Mouse (Mus musculus): ENCODE data around the gene Brsk1. TPM values are rescaled to one million over a fixed set of nuclear protein-coding genes. Genes with fewer than 3 reads are reported as not detected.

Gene Brsk1
- polyA plus RNA-seq, 1 experiment from 2014 or later = 6.2 TPM

DNA sequence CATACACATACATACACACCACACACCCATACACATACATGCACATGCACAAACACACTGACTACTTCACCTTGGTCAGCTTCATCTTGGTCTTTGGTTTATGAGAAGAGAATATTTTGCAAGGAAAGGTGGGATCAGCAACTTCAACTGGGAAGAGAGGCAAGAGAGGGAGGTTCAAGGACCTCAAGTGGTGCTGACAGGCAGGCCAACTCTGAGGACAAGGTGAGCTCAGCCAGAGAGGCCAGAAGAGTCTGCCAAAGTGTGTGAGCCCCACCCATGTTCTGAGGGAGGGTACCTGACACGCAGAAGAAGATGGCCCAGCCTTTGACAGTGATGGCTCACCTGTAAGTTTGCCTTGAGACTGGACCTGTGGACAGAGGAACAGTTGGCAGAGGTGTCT is 69.3 kb downstream of the Brsk1 start:
- H3K27ac ChIP-seq (replicated peaks) = no peak overlapping the region
- no peak overlapping the region for H3K4me3 ChIP-seq
- H3K9me3 ChIP-seq = no peaks in the 10 kb centered on the region
- H3K9ac ChIP-seq = no peak overlapping the region
- ATAC-seq (ENCODE audit: low read depth) = no peak
- no peaks in the 10 kb centered on the region for H3K27me3 ChIP-seq
- WGBS = 60% methylated on average over 1 of the region's 1 CpGs
- no peaks in the 10 kb centered on the region for H3K36me3 ChIP-seq
- no peak overlapping the region for H3K4me2 ChIP-seq
- peaks cover under 1% of the 10 kb centered on the region; the same call in 1 of the 2 replicates for H3K4me1 ChIP-seq (replicated peaks)

DNA sequence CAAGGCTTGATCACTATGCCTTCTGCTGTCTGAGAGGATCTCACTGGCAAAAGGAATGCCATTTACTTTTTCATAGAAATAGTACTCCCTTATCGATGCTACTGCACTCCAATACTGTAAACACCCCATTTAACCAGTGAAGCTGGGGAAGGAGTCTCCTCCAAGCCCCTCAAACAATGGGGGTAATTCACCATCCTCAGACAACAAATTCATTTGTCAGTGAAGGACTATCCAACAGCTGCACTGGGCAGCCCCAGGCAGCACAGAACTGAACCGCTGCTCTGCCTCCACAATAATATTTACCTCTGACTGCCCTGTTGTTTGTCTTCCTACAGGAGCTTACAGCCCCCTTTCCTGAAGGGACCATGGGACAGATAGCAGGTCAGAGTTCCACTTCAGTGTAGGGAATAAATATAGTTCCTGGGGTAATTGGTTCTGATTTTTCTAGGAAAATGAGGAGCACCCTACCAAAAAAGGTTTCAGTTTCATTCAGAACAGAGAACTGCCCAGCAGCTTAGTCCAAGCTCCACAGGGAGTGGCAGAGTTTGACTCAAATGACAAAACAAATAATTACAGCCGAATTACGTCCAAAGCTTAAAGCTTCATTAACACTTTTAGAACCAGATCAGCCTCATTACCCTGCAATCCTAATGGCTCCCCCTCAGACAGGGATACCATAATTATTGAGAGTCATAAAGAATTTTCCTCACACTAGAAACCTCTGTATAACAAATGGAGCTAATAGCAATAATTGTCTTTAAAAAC is 74.7 kb downstream of the Brsk1 start:
- H3K27me3 ChIP-seq = no peaks in the 10 kb centered on the region
- H3K9ac ChIP-seq = no peak overlapping the region
- no peak overlapping the region for H3K4me2 ChIP-seq
- H3K36me3 ChIP-seq = no peaks in the 10 kb centered on the region
- no peak overlapping the region for H3K4me3 ChIP-seq
- H3K9me3 ChIP-seq = no peaks in the 10 kb centered on the region
- no peak for ATAC-seq (ENCODE audit: low read depth)
- peaks cover 13% of the 10 kb centered on the region for H3K4me1 ChIP-seq (replicated peaks)
- no peak overlapping the region for H3K27ac ChIP-seq (replicated peaks)
- 10% methylated on average over 4 of the region's 4 CpGs for WGBS

Other genes with a start within 250 kb of the Brsk1 start
- 35.9 and 38.6 TPM in 2 replicates for gene Rdh13, start 245.0 kb upstream of the Brsk1 start, polyA plus RNA-seq (2015; fragmentation: Nextera tagmentation; extraction: Ambion mirVana)
- gene Eps8l1, start 229.9 kb upstream of the Brsk1 start, polyA plus RNA-seq (2015; fragmentation: Nextera tagmentation; extraction: Ambion mirVana) = 12.1 and 12.9 TPM in 2 replicates
- 46.0 and 48.4 TPM in 2 replicates for gene Ppp1r12c, start 188.9 kb upstream of the Brsk1 start, polyA plus RNA-seq (2015; fragmentation: Nextera tagmentation; extraction: Ambion mirVana)
- gene Tnnt1, start 174.2 kb upstream of the Brsk1 start, polyA plus RNA-seq (2015; fragmentation: Nextera tagmentation; extraction: Ambion mirVana) = 12.7 and 42.9 TPM in 2 replicates
- 1.8 and 3.6 TPM in 2 replicates for gene Tnni3, start 166.4 kb upstream of the Brsk1 start, polyA plus RNA-seq (2015; fragmentation: Nextera tagmentation; extraction: Ambion mirVana)
- 1.1 and 1.2 TPM in 2 replicates for gene Dnaaf3, start 158.2 kb upstream of the Brsk1 start, polyA plus RNA-seq (2015; fragmentation: Nextera tagmentation; extraction: Ambion mirVana)
- gene Syt5, start 143.1 kb upstream of the Brsk1 start, polyA plus RNA-seq (2015; fragmentation: Nextera tagmentation; extraction: Ambion mirVana) = 53.6 and 60.5 TPM in 2 replicates
- 0.26 and 0.31 TPM in 2 replicates for gene Ptprh, start 86.6 kb upstream of the Brsk1 start, polyA plus RNA-seq (2015; fragmentation: Nextera tagmentation; extraction: Ambion mirVana)
- gene Tmem86b, start 59.2 kb upstream of the Brsk1 start, polyA plus RNA-seq (2015; fragmentation: Nextera tagmentation; extraction: Ambion mirVana) = 2.4 and 3.5 TPM in 2 replicates
- 10.3 TPM in 2 replicates for gene Ppp6r1, start 31.6 kb upstream of the Brsk1 start, polyA plus RNA-seq (2015; fragmentation: Nextera tagmentation; extraction: Ambion mirVana)
- 121 and 136 TPM in 2 replicates for gene Hspbp1, start 5.5 kb upstream of the Brsk1 start, polyA plus RNA-seq (2015; fragmentation: Nextera tagmentation; extraction: Ambion mirVana)
- 0.32 TPM in 1 of 2 replicates, not detected in the other for gene Tmem150b, start 34.6 kb downstream of the Brsk1 start, polyA plus RNA-seq (2015; fragmentation: Nextera tagmentation; extraction: Ambion mirVana)
- 84.0 and 84.7 TPM in 2 replicates for gene Kmt5c, start 49.5 kb downstream of the Brsk1 start, polyA plus RNA-seq (2015; fragmentation: Nextera tagmentation; extraction: Ambion mirVana)
- 18.9 and 19.0 TPM in 2 replicates for gene Cox6b2, start 62.5 kb downstream of the Brsk1 start, polyA plus RNA-seq (2015; fragmentation: Nextera tagmentation; extraction: Ambion mirVana)
- not detected in 2 replicates for gene Fam71e2, start 80.7 kb downstream of the Brsk1 start, polyA plus RNA-seq (2015; fragmentation: Nextera tagmentation; extraction: Ambion mirVana)
- 0.46 and 0.91 TPM in 2 replicates for gene Il11, start 92.3 kb downstream of the Brsk1 start, polyA plus RNA-seq (2015; fragmentation: Nextera tagmentation; extraction: Ambion mirVana)
- gene Tmem190, start 92.3 kb downstream of the Brsk1 start, polyA plus RNA-seq (2015; fragmentation: Nextera tagmentation; extraction: Ambion mirVana) = not detected in 2 replicates
- gene Tmem238, start 99.1 kb downstream of the Brsk1 start, polyA plus RNA-seq (2015; fragmentation: Nextera tagmentation; extraction: Ambion mirVana) = 2.9 and 3.8 TPM in 2 replicates
- gene Rpl28, start 102.3 kb downstream of the Brsk1 start, polyA plus RNA-seq (2015; fragmentation: Nextera tagmentation; extraction: Ambion mirVana) = 194 and 230 TPM in 2 replicates
- gene Ube2s, start 122.0 kb downstream of the Brsk1 start, polyA plus RNA-seq (2015; fragmentation: Nextera tagmentation; extraction: Ambion mirVana) = 266 and 276 TPM in 2 replicates
- 8.7 and 9.7 TPM in 2 replicates for gene Shisa7, start 154.1 kb downstream of the Brsk1 start, polyA plus RNA-seq (2015; fragmentation: Nextera tagmentation; extraction: Ambion mirVana)
- 4.5 and 4.8 TPM in 2 replicates for gene Isoc2b, start 179.7 kb downstream of the Brsk1 start, polyA plus RNA-seq (2015; fragmentation: Nextera tagmentation; extraction: Ambion mirVana)
- 0.51 and 0.91 TPM in 2 replicates for gene Isoc2a, start 186.5 kb downstream of the Brsk1 start, polyA plus RNA-seq (2015; fragmentation: Nextera tagmentation; extraction: Ambion mirVana)
- 0.35 and 0.47 TPM in 2 replicates for gene Gm36210, start 215.9 kb downstream of the Brsk1 start, polyA plus RNA-seq (2015; fragmentation: Nextera tagmentation; extraction: Ambion mirVana)
- gene Zfp628, start 224.6 kb downstream of the Brsk1 start, polyA plus RNA-seq (2015; fragmentation: Nextera tagmentation; extraction: Ambion mirVana) = 4.6 and 4.8 TPM in 2 replicates
- 21.5 and 23.2 TPM in 2 replicates for gene Nat14, start 231.4 kb downstream of the Brsk1 start, polyA plus RNA-seq (2015; fragmentation: Nextera tagmentation; extraction: Ambion mirVana)
- gene Ssc5d, start 235.2 kb downstream of the Brsk1 start, polyA plus RNA-seq (2015; fragmentation: Nextera tagmentation; extraction: Ambion mirVana) = 2.4 and 2.7 TPM in 2 replicates